Mouse (Mus musculus) myocyte (in vitro differentiated cells): ENCODE measurements around the gene Nfya.

Experiments
- E2F4 ChIP-seq: IDR thresholded peaks from one replicate; pipeline ENCODE4 v1.6.1; 2011; ENCODE audit warnings: mild to moderate bottlenecking, control low read depth, moderate library complexity; ENCODE audit not compliant: insufficient read depth
- MAX ChIP-seq: IDR thresholded peaks from one replicate; pipeline ENCODE4 v1.6.1; 2011; ENCODE audit warnings: low read depth, mild to moderate bottlenecking, control low read depth
- MYOD1 ChIP-seq, 3 experiments: IDR thresholded peaks; one replicate each; pipeline ENCODE4 v1.6.1; 2011; ENCODE audit warnings: control low read depth in 2 of 3, low read depth in 2 of 3, mild to moderate bottlenecking in 2 of 3, moderate library complexity in 1 of 3; ENCODE audit not compliant: insufficient read length in 2 of 3, control insufficient read depth in 1 of 3
- POLR2A ChIP-seq: IDR thresholded peaks from one replicate; pipeline ENCODE4 v1.6.1; 2011; ENCODE audit warnings: low read depth, mild to moderate bottlenecking, control low read depth, moderate library complexity; ENCODE audit not compliant: insufficient read length
- POLR2AphosphoS2 ChIP-seq: IDR thresholded peaks from one replicate; pipeline ENCODE4 v1.6.1; 2011; ENCODE audit warnings: low read depth, control low read depth; ENCODE audit not compliant: insufficient read length
- TCF3 ChIP-seq: IDR thresholded peaks from one replicate; pipeline ENCODE4 v1.6.1; 2011; ENCODE audit warnings: low read depth, control low read depth; ENCODE audit not compliant: insufficient read length
- USF1 ChIP-seq: IDR thresholded peaks from one replicate; pipeline ENCODE4 v1.6.1; 2011; ENCODE audit warnings: low read depth, mild to moderate bottlenecking, control low read depth, moderate library complexity

- TF ChIP-seq POLR2A (no peak), USF1 (no peak), POLR2AphosphoS2 (peak; percentile 66), MAX (no peak), TCF3 (no peak), E2F4 (no peak), MYOD1 (IDR thresholded peaks at IDR 0.05; ENCODE audit: control insufficient read depth in 1 of 3, insufficient read length in 2 of 3, low read depth in 2 of 3) (no peak)
Observed at GRCm38 (mm10) chr17:48385786-48386461, 23.8 kb downstream of the Nfya start.
